Mouse (Mus musculus): ENCODE measurements at regions not wholly inside any gene's neighbourhood (a gene's known extent, or its start where the extent isn't known, plus 50 kb on each side); places are given as distances from the start of the nearest gene placed in this dataset.

DNA sequence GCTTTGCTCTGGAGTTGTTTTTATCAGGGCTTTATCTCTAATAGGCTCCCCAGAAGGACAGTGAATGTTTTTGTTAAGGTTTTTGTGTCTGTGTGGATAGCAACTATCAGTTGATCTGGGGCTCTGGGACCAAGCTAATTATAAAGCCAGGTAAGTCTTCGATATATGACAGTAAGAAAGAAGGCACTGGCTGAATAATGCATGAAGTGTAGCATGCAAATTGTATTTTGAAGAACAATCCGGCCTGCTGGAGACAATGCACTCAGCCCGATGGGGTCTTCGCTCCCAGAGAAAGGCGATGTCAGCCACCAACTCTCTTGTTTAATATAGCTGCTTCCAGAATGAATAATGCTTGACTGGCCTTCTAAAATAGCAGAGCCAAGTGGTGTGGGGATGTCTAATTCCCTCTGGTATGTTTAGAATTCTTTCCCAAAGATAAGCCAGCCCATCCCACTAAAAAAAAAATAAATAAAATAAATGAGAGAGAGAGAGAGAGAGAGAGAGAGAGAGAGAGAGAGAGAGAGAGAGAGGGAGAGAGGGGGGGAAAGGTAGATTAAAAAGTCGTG is 68.6 kb downstream of the Dad1 start:
- DNase-seq, result no peak

DNA sequence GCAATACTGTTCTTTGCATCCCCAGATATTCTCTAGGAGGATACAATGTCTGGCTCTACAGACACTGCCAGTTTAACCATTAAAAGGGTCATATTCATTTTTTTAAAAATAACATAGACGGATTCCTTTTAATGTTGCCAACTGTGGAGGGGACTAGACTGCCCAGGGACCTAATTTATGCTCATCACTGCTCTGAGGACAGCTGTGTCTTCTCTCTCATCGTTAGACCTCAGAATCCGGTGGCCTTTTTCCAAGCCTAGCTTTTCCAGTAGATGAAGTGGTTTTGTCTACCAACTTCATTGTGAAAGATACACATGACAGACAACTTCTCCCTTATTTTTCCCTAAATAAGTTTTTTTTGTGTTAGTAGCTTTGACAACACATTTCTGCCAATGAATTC is 70.0 kb downstream of the Dad1 start:
- no peak for DNase-seq

- no peak for DNase-seq
Measured at GRCm38 (mm10) chr14:54182838-54183237, 71.1 kb downstream of the Dad1 start.

- no peak for DNase-seq
Measured at GRCm38 (mm10) chr14:54181306-54181705, 72.6 kb downstream of the Dad1 start.

GRCm38 (mm10) chr14:54180754-54181153 is 73.2 kb downstream of the Dad1 start:
- DNase-seq, result no peak

DNA sequence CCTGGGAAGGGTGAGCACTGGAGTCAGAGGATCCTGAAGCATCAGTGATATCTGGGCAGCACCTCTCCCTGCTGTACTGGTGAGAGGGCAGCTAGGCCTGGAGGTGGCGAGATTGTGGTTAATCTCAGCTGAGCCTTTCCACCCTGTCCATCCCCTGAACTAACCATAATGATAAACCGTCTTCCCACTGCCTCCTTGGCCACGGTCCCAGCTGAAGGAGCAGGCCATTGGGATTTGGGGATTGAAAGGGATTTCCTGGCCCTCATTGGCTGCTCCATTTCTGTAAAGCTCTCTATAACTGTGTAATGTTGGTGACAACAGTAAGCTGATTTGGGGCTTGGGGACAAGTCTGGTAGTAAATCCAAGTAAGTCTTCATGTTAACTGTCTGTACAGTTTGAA is 73.6 kb downstream of the Dad1 start:
- no peak for DNase-seq

- DNase-seq, result no peak
Measured at GRCm38 (mm10) chr14:54178856-54179255, 75.0 kb downstream of the Dad1 start.

DNA sequence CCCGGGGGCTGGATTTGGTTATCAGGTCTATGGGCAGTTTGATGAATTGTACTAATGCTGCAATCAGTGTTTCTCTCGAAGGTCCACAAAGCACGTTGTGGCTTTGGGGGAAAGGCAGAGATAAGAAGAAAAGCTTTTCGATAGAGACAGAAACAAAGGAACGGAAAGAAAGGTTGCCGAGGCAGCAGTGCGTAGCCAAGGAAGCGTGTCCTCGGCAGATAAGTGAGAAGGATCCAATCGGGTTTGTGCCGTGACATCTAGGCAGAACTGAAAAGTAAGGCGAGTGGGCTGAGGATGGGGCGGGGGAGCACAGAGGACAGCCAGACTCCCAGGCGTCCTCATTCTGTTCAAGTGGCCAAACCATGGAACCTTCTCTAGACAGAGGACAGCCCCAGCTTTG is 77.4 kb downstream of the Dad1 start:
- DNase-seq, result no peak

DNA sequence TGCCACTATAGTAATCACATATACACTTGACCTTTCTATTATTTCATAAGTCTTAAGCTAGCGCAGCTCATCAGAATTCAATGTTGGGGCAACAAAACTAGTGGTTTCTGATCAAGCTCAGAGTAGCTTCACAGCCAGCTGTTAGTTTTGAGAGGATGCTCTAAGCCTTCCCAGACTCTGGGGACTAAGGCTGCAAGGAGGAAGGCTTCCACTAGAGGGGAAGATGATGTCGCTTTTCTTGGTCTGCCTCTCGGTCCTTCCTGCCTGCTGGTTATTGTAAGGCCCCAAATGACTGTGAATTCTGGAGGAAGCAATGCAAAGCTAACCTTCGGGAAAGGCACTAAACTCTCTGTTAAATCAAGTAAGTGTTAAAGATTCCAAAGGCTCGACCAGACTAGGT is 78.4 kb downstream of the Dad1 start:
- DNase-seq, result no peak

DNA sequence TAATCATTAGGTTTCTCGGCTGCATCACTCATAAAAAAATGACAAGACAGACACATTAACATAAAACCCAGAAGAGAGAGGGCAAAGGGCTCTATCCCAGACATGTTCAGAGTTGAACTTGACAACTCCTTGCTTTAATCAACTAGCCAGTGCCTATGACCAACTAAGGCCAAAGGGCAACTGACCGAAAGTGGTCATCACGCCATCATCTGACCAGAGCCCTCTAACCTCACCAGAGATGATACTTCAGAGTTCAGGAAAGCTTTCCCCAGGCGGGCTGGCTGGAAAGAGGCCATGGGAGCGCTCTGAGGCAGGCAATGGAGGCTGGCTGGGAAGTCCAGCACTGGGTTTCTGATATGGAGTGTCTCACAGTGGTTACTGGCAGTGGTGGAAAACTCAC is 80.6 kb downstream of the Dad1 start:
- DNase-seq, result no peak

GRCm38 (mm10) chr14:54169254-54169653 is 84.7 kb downstream of the Dad1 start:
- no peak for DNase-seq

- no peak for DNase-seq
Measured at GRCm38 (mm10) chr14:54168414-54168931, 85.4 kb downstream of the Dad1 start.

DNA sequence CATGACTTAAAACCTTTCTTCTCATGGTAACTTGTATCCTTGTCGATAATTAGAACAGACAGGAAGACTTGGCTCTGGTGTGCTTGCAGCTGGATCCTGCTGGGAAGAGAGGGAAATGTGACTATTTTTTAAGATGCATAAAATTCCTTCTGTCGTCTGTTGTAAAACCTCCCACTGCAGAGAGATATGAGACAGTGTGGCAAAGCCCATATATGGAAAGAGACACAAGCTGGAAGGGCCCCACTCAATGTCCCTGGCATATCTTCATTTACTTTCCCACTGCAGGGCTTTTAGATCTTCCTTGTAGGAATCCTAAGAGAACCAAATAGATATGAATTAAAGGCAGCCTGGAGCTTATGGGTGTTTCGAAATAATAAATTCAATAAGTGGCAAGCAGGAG is 87.8 kb downstream of the Dad1 start:
- no peak for DNase-seq

DNA sequence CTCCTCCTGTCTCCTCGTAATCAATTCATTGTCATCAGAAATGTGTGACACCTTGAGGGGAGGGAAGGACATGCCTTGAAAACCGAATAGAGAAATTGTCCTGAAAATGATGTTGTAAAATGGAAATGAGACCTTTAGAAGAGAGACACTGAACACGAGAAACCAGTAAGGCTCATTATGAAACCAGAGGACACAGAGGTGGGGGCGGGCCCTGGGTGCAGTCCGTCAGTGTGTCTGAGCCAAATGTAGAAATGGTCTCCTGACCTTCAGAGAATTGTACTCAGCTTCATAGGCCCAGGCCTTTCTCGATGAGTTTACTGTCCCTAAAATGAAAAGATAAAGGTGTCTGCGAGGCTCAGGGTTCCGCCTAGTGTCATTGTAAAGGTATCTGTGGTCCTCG is 89.0 kb downstream of the Dad1 start:
- peak; percentile 31 for DNase-seq

DNA sequence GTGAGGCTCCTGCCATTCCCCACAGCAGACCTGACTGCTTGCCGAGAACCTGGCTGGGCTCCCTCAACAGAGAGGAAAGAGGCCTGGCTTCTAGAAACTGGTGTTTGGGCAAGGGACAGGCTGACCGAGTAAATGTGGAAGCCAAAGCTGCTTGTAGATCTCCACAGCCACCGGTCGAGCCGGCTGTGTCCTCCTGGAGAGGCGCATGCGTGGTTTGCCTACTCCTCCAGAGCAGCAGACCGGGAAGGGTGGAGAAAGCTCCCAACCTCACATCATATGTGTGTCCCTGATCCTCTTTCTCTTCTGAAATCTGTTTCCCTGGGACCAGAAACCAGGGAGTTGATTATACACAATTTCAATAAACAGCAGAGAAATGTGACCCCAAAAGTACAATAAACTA is 92.0 kb downstream of the Dad1 start:
- DNase-seq, result no peak

DNA sequence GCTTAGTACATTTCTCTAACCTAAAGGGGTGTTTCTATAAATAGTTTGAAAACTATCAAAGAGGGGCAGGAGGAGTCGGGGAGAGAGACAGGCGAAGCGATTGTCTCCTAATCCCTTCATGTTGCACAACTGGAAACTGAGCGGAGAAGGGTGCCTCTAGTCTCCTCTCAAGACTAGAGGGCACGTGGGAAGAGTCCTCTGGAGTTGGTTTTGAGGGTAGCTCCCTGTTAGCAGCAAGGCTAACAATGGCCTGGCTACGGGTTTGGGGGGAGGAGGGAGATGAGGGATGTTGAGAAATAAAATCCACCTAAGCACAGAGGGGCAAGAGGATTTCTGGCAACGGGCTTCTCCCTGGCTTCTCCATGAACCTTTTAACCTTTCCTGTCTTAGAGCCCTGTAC is 92.7 kb downstream of the Dad1 start:
- no peak for DNase-seq

- no peak for DNase-seq
Measured at GRCm38 (mm10) chr14:54159816-54160215, 94.1 kb downstream of the Dad1 start.

DNA sequence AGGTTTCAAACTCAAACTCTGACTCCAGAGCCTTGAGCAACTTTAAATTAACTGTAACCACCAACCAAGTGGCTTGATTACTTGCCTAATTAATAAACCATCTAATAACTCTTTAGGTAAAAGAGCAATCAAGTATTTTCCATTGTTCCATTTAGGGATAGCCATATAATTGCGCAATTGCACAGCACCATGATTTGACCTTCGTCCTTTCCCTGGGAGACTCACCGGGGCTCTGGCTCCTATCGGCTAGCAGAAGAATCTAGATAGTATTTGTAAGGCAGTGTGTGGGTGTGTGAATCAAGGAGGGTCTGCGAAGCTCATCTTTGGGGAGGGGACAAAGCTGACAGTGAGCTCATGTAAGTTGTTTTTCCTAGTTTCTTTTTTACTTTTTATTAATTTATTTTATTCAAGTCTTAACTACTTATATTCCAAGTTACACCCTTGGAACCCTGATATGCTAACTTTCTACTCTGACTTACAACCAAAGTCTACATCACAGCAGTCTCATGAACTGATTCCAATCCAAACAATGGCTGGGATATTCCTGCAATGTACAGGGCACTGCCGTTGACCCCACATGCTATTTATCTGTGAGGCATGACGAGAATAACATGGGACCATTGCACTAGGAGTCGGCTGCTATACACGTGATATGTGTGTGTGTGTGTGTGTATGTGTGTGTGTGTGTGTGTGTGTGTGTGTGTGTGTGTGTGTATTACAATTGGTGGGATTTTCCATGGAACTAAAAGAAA is 95.5 kb downstream of the Dad1 start:
- DNase-seq, result no peak

- no peak for DNase-seq
Measured at GRCm38 (mm10) chr14:54156536-54156935, 97.4 kb downstream of the Dad1 start.

DNA sequence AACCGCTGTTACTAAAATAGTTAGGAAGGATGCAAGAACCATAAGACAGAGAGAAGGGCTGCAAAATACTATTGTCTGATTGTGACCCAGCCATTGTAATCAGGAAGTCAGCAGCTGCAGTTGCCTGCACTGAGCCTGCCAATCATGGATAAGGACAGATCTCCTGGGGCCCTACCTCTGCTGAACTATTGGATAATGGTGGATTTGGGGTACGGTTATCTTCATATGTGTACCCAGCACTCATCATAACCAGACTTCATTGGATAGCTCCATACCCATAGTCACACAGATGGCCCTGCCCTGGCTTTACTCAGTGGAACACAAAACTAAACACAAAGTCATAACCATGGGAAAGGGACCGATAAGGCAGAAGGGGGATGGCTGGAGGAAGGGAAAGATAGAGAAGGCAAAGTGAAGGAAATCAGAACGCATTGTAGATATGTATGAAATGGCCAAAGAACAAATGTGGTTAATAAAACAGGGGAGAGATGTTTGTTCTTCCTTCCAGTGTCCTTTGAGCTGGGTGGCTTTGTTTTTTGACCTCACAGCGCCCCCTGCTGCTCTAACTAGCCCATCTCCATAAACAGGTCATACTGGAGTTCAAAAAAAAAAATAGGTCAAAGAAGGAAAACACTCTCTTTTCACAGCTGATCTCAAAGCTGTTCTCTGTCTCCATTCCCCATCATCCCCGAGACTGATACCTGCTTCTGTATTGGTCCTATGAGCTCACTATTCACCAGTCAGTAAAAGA is 101.2 kb downstream of the Dad1 start:
- DNase-seq, result peak; percentile 80

- DNase-seq, result no peak
Measured at GRCm38 (mm10) chr14:54151921-54152320, 102.0 kb downstream of the Dad1 start.

GRCm38 (mm10) chr14:54151272-54151671 is 102.6 kb downstream of the Dad1 start:
- DNase-seq, result no peak

GRCm38 (mm10) chr14:54150221-54150620 is 103.7 kb downstream of the Dad1 start:
- DNase-seq, result no peak

Measured in adrenal gland, postnatal 25 days (tissue).